In the genomic region with DNA sequence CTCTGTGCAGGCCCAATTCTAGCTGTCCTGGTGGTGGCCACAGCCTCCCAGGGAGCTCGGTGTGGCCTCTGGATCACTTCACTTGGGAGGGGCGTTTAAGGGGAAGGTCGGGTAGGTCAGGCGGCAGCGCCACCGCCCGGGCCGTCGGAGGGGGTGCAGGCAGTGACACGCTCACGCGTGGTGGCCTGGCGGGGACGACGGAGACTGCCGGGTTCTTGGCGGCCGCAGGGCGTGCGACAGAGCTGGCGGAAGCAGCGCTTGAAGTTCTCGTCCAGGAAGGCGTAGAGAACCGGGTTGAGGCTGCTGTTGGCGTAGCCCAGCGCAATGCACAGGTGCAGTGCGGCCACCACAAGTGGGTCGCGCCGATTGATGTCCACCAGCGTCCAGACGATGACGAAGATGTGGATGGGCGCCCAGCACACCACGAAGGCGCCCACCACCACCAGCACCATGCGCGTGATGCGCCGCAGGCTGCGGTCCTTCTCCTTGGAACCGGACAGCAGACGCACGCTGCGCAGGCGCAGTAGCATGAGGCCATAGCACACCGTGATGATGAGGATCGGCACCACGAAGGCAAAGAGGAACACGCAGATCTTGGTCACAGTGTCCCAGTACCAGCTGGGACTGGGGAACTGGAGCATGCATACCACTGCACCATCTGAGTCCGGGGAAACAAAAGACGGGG, we compare ENCODE assay signal across 9 mouse cellular contexts. TPM values are rescaled to one million over a fixed set of nuclear protein-coding genes. Genes with fewer than 3 reads are reported as not detected.
A peak's percentile ranks its signal among the peaks of the same experiment; 100 is the strongest.
DNase-seq lines count a peak whose midpoint lies in the region; ATAC-seq lines count a peak whose summit lies in the region.
"Had no signal": no experiment of that assay in that cellular context is flagged by ENCODE, and none has a peak within 500 bp of the region (broad histone marks: within the 10 kb centered on the region; RNA-seq: fewer than 3 reads in every experiment).

No protein-coding gene starts in this region.

- peak overlapping the region; percentile 48 for H3K4me2 ChIP-seq in embryonic facial prominence, embryonic 15.5 days (replicated peaks)
- H3K4me2 ChIP-seq in limb, embryonic 11.5 days (ENCODE audit: low read depth, severe bottlenecking) = peak overlapping the region; percentile 37
- H3K4me2 ChIP-seq in midbrain, embryonic 16.5 days (ENCODE audit: low read length) = peak overlapping the region; percentile 50

- no peak overlapping the region for H3K9ac ChIP-seq in embryonic facial prominence, embryonic 15.5 days
- no peak overlapping the region for H3K9ac ChIP-seq in limb, embryonic 11.5 days (ENCODE audit: low read length)
- 0 out of 2 replicates have a peak overlapping the region, but pooled peaks have one; percentile 50 for H3K9ac ChIP-seq in midbrain, embryonic 16.5 days (ENCODE audit: low read depth, low read length)

- no peak overlapping the region for H3K27ac ChIP-seq in embryonic facial prominence, embryonic 15.5 days (replicated peaks)
- H3K27ac ChIP-seq in limb, embryonic 11.5 days (replicated peaks; ENCODE audit: low read depth, low read length) = no peak overlapping the region
- no peak overlapping the region for H3K27ac ChIP-seq in midbrain, embryonic 16.5 days (ENCODE audit: low read length)

- no peak for ATAC-seq in embryonic facial prominence, embryonic 15.5 days (ENCODE audit: insufficient number of reproducible peaks, low FRiP score, low TSS enrichment, low read depth)
- no peak for ATAC-seq in limb, embryonic 11.5 days (ENCODE audit: insufficient number of reproducible peaks, low FRiP score, low TSS enrichment, low read depth)
- no peak for ATAC-seq in midbrain, embryonic 16.5 days

- intact Hi-C loops in gastrocnemius, postnatal 14 days (cut with DNase I; ENCODE audit: low total_unique reads) = no loop called here

- DNase-seq in gastrocnemius, postnatal 14 days = peak; percentile 26
- DNase-seq in gastrocnemius, postnatal 10 days = no peak
- peak; percentile 27 for DNase-seq in CD4-positive helper T cell, adult 2 months (ENCODE audit: low read depth, low spot score)
- DNase-seq in limb, embryonic 11.5 days (ENCODE audit: low spot score) = peak; percentile 28
- no peak for DNase-seq in urinary bladder, postnatal 4 days (ENCODE audit: low spot score in 2 of 2)
- DNase-seq in ovary, postnatal 36 days (ENCODE audit: low spot score) = no peak

- H3K9me3 ChIP-seq in embryonic facial prominence, embryonic 15.5 days (replicated peaks) = no peaks in the 10 kb centered on the region
- no peaks in the 10 kb centered on the region for H3K9me3 ChIP-seq in limb, embryonic 11.5 days (ENCODE audit: control insufficient read depth, low read length)
- no peaks in the 10 kb centered on the region for H3K9me3 ChIP-seq in midbrain, embryonic 16.5 days (replicated peaks; ENCODE audit: control insufficient read depth, low read length, poor library complexity, severe bottlenecking)
- H3K9me3 ChIP-seq: G1E had no signal

- peak overlapping the region; percentile 29 for H3K4me3 ChIP-seq in embryonic facial prominence, embryonic 15.5 days (replicated peaks)
- peak overlapping the region; percentile 12 for H3K4me3 ChIP-seq in limb, embryonic 11.5 days (ENCODE audit: low read depth, low read length)
- peak overlapping the region; percentile 33 for H3K4me3 ChIP-seq in midbrain, embryonic 16.5 days (ENCODE audit: low read depth, low read length)

- H3K4me1 ChIP-seq in embryonic facial prominence, embryonic 15.5 days = 0 out of 2 replicates have a peak, but pooled peaks cover 3% of the 10 kb centered on the region
- no peaks in the 10 kb centered on the region for H3K4me1 ChIP-seq in limb, embryonic 11.5 days (ENCODE audit: control insufficient read depth, insufficient read depth, low read length)
- no peaks in the 10 kb centered on the region for H3K4me1 ChIP-seq in midbrain, embryonic 16.5 days (ENCODE audit: control insufficient read depth, insufficient read depth, low read length)

- 48% methylated on average over 53 of the region's 53 CpGs for WGBS in embryonic facial prominence, embryonic 15.5 days
- 37% methylated on average over 51 of the region's 53 CpGs for WGBS in limb, embryonic 11.5 days
- WGBS in midbrain, embryonic 16.5 days = 47% methylated on average over 53 of the region's 53 CpGs

- H3K36me3 ChIP-seq in embryonic facial prominence, embryonic 15.5 days = no peaks in the 10 kb centered on the region
- H3K36me3 ChIP-seq in limb, embryonic 11.5 days (ENCODE audit: control insufficient read depth, insufficient read depth, low read length) = no peaks in the 10 kb centered on the region
- H3K36me3 ChIP-seq in midbrain, embryonic 16.5 days (ENCODE audit: control insufficient read depth, insufficient read depth, low read length) = no peaks in the 10 kb centered on the region
- H3K36me3 ChIP-seq: G1E had no signal

- H3K27me3 ChIP-seq in embryonic facial prominence, embryonic 15.5 days = peaks cover 16% of the 10 kb centered on the region
- H3K27me3 ChIP-seq in limb, embryonic 11.5 days (ENCODE audit: control insufficient read depth, insufficient read depth, low read length) = no peaks in the 10 kb centered on the region
- no peaks in the 10 kb centered on the region for H3K27me3 ChIP-seq in midbrain, embryonic 16.5 days (ENCODE audit: control insufficient read depth, insufficient read depth, low read depth, low read length)

RNA-seq across cellular contexts. Expression of a gene that starts 30.7 kb away (rescaled TPM):
- under 1 TPM in 1 of 2 experiments, not detected in 1; 0.04 TPM for total RNA-seq in gastrocnemius, postnatal 14 days (2021)
- not detected for total RNA-seq in gastrocnemius, postnatal 10 days (2021)
- polyA plus RNA-seq in embryonic facial prominence, embryonic 15.5 days (2015; fragmentation: Nextera tagmentation; extraction: Ambion mirVana) = 0.33 and 0.54 TPM in 2 replicates
- polyA plus RNA-seq in limb, embryonic 11.5 days (2014; fragmentation: Nextera tagmentation; extraction: Ambion mirVana) = 0.09 TPM in 2 replicates
- 0.39 and 0.84 TPM in 2 replicates for polyA plus RNA-seq in midbrain, embryonic 16.5 days (2015; fragmentation: Nextera tagmentation; extraction: Ambion mirVana)
- polyA plus RNA-seq: G1E had no signal

RNA-seq across cellular contexts. Expression of a gene that starts 38.4 kb away (rescaled TPM):
- total RNA-seq in gastrocnemius, postnatal 14 days (2021) = 10 to 100 TPM; 63.2 to 71.7 TPM
- total RNA-seq in gastrocnemius, postnatal 10 days (2021) = 10 to 100 TPM; 51.7 to 54.5 TPM
- polyA plus RNA-seq in embryonic facial prominence, embryonic 15.5 days (2015; fragmentation: Nextera tagmentation; extraction: Ambion mirVana) = 58.0 and 58.2 TPM in 2 replicates
- 107 and 120 TPM in 2 replicates for polyA plus RNA-seq in limb, embryonic 11.5 days (2014; fragmentation: Nextera tagmentation; extraction: Ambion mirVana)
- 61.7 and 69.9 TPM in 2 replicates for polyA plus RNA-seq in midbrain, embryonic 16.5 days (2015; fragmentation: Nextera tagmentation; extraction: Ambion mirVana)

RNA-seq across cellular contexts. Expression of a gene that starts 39.1 kb away (rescaled TPM):
- under 1 TPM in 1 of 2 experiments, not detected in 1; 0.14 TPM for total RNA-seq in gastrocnemius, postnatal 14 days (2021)
- under 1 TPM in 1 of 2 experiments, not detected in 1; 0.18 TPM for total RNA-seq in gastrocnemius, postnatal 10 days (2021)
- polyA plus RNA-seq in embryonic facial prominence, embryonic 15.5 days (2015; fragmentation: Nextera tagmentation; extraction: Ambion mirVana) = 0.09 and 0.13 TPM in 2 replicates
- not detected in 2 replicates for polyA plus RNA-seq in limb, embryonic 11.5 days (2014; fragmentation: Nextera tagmentation; extraction: Ambion mirVana)
- not detected in 2 replicates for polyA plus RNA-seq in midbrain, embryonic 16.5 days (2015; fragmentation: Nextera tagmentation; extraction: Ambion mirVana)

Comparison
In these comparisons a context has a peak if more than half of its experiments do, and no peak if none do; other contexts are left out.
1. DNase-seq: peak in gastrocnemius, postnatal 14 days (single experiment), CD4-positive helper T cell, adult 2 months (single experiment) and limb, embryonic 11.5 days (single experiment); none in gastrocnemius, postnatal 10 days (single experiment), urinary bladder, postnatal 4 days (0 of 2) and ovary, postnatal 36 days (single experiment).
2. Peak in every context shown above with its lines, with median percentiles within 50 percentile points of each other: H3K4me2 ChIP-seq and H3K4me3 ChIP-seq.